Mouse (Mus musculus) heart, embryonic 12.5 days (tissue): ENCODE results near the gene Smoc1. TPM values are rescaled to one million over a fixed set of nuclear protein-coding genes. Genes with fewer than 3 reads are reported as not detected.
A peak's percentile ranks its signal among the peaks of the same experiment; 100 is the strongest.

ENCODE experiments used
- ATAC-seq: fragments of 200-750 bp; cut with Nextera tagmentation; 2 replicates; pipeline ENCODE4 v1.8.0; 2017; ENCODE audit warnings: moderate TSS enrichment, moderate library complexity; ENCODE audit not compliant: insufficient number of reproducible peaks, low FRiP score
- H3K27ac ChIP-seq: fragments of 300-500 bp; sonication (generic); 2 replicates; pipeline ENCODE4 v1.5.1; 2016; ENCODE audit warnings: mild to moderate bottlenecking, moderate library complexity; ENCODE audit not compliant: poor library complexity, severe bottlenecking
- H3K27me3 ChIP-seq: fragments of 300-500 bp; sonication (generic); replicated peaks from 2 replicates; pipeline ENCODE4 v1.6.1; 2016; ENCODE audit warnings: mild to moderate bottlenecking, moderate library complexity
- H3K36me3 ChIP-seq: fragments of 300-500 bp; sonication (generic); 2 replicates; pipeline ENCODE4 v1.6.1; 2016; ENCODE audit warnings: mild to moderate bottlenecking, moderate library complexity
- H3K4me1 ChIP-seq: fragments of 300-500 bp; sonication (generic); replicated peaks from 2 replicates; pipeline ENCODE4 v1.6.1; 2016; ENCODE audit warnings: mild to moderate bottlenecking
- H3K4me2 ChIP-seq: fragments of 300-500 bp; sonication (generic); 2 replicates; pipeline ENCODE4 v1.6.1; 2016; ENCODE audit warnings: mild to moderate bottlenecking, moderate library complexity
- H3K4me3 ChIP-seq: fragments of 300-500 bp; sonication (generic); 2 replicates; pipeline ENCODE4 v1.5.1; 2016; ENCODE audit warnings: mild to moderate bottlenecking
- H3K9ac ChIP-seq: fragments of 300-500 bp; sonication (generic); 2 replicates; pipeline ENCODE4 v1.6.1; 2016; ENCODE audit warnings: mild to moderate bottlenecking, moderate library complexity
- H3K9me3 ChIP-seq: fragments of 300-500 bp; sonication (generic); replicated peaks from 2 replicates; pipeline ENCODE4 v1.6.1; 2016; ENCODE audit warnings: mild to moderate bottlenecking, moderate library complexity
- WGBS: fragments of 180-500 bp; shearing (Covaris S2); methylation state at CpG from one replicate; pipeline ENCODE4 v1.1.7; 2016; 5-methylcytosine and 5-hydroxymethylcytosine counted together
- polyA plus RNA-seq: library from polyadenylated mRNA; unstranded; fragments of >200 nt; fragmentation: Nextera tagmentation; extraction: Ambion mirVana; gene quantifications from 2 replicates; pipeline ENCODE4 v1.2.1, GENCODE M21; 2016

Smoc1 gene
- 5.8 and 6.9 TPM in 2 replicates for polyA plus RNA-seq

DNA sequence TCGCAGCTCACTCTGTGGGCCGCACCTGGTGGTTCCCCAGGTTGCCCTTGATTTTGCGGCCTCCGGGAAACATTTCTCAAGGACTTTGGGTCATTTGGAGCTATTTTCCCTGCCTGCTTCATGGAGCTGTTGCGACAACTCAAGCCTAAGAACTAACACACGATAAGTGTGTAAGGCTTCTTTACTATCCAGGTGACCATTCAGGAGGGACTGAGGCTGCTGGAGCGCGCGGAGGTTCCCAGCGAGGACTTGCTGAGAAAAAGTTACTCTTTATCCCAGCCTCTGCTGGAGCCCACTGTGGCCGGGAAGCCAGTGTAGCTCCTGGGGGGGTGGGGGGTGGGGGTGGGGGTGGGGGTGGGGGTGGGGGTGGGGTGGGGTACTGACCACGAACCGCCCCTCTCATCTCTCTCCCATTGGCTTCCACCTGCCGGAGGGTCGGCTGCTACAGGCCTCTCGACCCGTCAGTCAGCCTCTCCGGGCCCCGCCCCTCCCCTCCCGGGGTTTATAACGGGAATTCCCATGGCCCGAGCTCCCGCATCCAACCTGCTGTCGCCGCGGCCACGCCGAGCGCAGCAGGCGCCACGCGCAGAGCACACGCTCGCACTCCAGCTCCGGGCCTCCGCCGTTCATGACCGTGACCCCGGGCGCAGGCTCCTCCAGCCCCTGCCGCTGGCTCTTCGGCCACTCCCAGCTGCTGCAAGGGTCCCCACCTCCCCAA is at the start of gene Smoc1:
Gene Smoc1, plus strand, starts transcription at position 532 of the 718 bp plus-strand sequence.
- H3K27ac ChIP-seq = no peak within 1 kb of the TSS
- H3K4me2 ChIP-seq = peak within 1 kb of the TSS; percentile 100
- H3K4me1 ChIP-seq = peaks cover 15% of the 10 kb centered on the region
- no peaks in the 10 kb centered on the region for H3K36me3 ChIP-seq
- H3K9me3 ChIP-seq = no peaks in the 10 kb centered on the region
- peak within 1 kb of the TSS; percentile 76 for H3K4me3 ChIP-seq
- 4% methylated on average over 39 of the region's 42 CpGs for WGBS
- H3K27me3 ChIP-seq = peaks cover 32% of the 10 kb centered on the region
- H3K9ac ChIP-seq = peak within 1 kb of the TSS; percentile 71
- ATAC-seq = peak; percentile 85

DNA sequence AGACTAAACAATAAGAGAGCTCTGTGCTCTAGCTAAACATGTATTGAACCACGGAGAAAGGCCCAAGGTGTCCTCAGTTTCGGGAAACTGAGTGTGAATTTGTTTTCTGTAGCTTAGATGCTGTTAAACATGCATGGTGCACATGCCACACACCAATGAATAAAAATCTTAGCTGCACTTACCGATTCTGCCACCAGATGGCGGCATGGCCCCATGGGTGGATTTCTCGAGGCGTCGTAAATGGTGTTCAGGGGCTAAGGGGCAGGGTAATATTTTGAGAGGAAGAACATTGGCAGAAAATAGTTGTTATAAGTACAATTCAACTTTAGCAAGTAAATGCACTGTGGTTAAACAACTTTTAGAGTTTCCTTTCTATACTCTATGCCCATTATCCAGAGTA is 44.3 kb upstream of the Smoc1 start:
- ATAC-seq = no peak
- WGBS = 2% methylated on average over 7 of the region's 7 CpGs

DNA sequence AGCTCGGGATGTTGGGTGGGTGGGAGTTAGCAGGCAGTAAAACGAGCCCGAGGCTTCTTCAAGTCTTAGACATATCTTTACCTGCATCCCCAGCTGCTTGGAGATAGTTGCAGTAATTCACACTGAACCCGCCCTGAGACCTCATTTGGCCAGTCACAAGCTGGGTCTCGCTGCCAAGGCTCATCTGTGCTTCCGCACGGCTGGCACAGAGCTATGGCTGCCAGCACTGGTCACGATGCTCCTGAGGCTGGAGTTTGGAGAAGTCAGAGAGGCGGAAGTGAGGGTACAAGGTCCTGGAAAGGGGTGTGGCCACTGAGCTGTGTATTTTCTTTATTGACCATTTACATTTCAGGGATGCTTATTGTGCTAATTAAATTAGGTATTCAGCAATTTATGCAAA is 42.9 kb upstream of the Smoc1 start:
- Histone ChIP-seq H3K9me3 (no peaks in the 10 kb centered on the region), H3K4me2 (no peak overlapping the region), H3K4me3 (no peak overlapping the region), H3K27ac (no peak overlapping the region), H3K27me3 (0 out of 2 replicates have a peak, but pooled peaks cover 10% of the 10 kb centered on the region), H3K9ac (no peak overlapping the region), H3K4me1 (no peaks in the 10 kb centered on the region), H3K36me3 (no peaks in the 10 kb centered on the region)
- WGBS = 67% methylated on average over 9 of the region's 9 CpGs
- ATAC-seq = no peak

More for the DNA sequence above, 44.3 kb upstream of the Smoc1 start:
- Histone ChIP-seq H3K4me3 (no peak overlapping the region), H3K4me1 (no peaks in the 10 kb centered on the region), H3K9me3 (no peaks in the 10 kb centered on the region), H3K4me2 (no peak overlapping the region), H3K27me3 (0 out of 2 replicates have a peak, but pooled peaks cover 10% of the 10 kb centered on the region), H3K27ac (no peak overlapping the region), H3K36me3 (no peaks in the 10 kb centered on the region), H3K9ac (no peak overlapping the region)

DNA sequence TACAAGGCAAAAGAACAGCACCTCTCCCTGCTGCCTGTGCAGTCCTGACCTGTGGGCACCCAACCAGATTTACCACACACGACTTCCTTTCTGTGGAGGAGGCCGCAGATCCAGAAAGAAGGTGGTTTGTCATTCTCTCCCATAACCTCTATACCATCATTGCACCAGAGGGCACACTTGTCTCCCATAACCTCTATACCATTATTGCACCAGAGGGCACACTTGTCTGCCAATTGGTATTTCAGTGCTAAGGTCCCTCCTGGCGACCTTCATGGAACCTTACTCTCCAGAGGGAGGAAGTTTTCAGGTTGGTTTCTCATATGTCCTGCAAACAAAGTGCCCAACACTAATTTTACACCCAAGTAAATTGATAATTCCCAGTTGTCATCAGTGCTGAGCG is 40.0 kb upstream of the Smoc1 start:
- ATAC-seq = no peak
- Histone ChIP-seq H3K4me1 (no peaks in the 10 kb centered on the region), H3K4me3 (no peak overlapping the region), H3K9me3 (no peaks in the 10 kb centered on the region), H3K27me3 (0 out of 2 replicates have a peak, but pooled peaks cover 10% of the 10 kb centered on the region), H3K36me3 (no peaks in the 10 kb centered on the region), H3K9ac (no peak overlapping the region), H3K4me2 (no peak overlapping the region), H3K27ac (no peak overlapping the region)
- WGBS = 79% methylated on average over 4 of the region's 4 CpGs

DNA sequence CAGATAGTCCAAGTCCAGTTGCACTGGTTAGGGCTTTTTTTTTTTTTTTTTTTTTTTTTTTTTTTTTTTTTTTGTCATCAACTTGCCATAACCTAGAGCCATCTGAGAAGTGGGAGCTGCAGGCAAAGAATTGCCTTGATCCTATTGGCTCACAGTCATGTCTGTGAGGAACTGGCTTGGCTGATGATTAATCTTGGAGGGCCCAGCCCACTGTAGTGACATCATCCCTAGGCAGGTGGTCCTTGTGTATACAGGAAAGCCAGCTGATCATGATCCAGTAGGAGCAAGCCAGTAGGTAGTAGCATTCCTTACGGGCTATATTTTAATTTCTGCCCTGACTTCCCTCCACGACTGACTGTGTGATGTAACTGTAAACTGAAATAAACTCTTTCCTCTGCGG is 38.3 kb upstream of the Smoc1 start:
- no peak overlapping the region for H3K27ac ChIP-seq
- H3K4me2 ChIP-seq = no peak overlapping the region
- ATAC-seq = no peak
- 79% methylated on average over 3 of the region's 3 CpGs for WGBS
- no peaks in the 10 kb centered on the region for H3K4me1 ChIP-seq
- H3K4me3 ChIP-seq = no peak overlapping the region
- no peaks in the 10 kb centered on the region for H3K36me3 ChIP-seq
- H3K27me3 ChIP-seq = 0 out of 2 replicates have a peak, but pooled peaks cover 10% of the 10 kb centered on the region
- H3K9ac ChIP-seq = no peak overlapping the region
- H3K9me3 ChIP-seq = no peaks in the 10 kb centered on the region

DNA sequence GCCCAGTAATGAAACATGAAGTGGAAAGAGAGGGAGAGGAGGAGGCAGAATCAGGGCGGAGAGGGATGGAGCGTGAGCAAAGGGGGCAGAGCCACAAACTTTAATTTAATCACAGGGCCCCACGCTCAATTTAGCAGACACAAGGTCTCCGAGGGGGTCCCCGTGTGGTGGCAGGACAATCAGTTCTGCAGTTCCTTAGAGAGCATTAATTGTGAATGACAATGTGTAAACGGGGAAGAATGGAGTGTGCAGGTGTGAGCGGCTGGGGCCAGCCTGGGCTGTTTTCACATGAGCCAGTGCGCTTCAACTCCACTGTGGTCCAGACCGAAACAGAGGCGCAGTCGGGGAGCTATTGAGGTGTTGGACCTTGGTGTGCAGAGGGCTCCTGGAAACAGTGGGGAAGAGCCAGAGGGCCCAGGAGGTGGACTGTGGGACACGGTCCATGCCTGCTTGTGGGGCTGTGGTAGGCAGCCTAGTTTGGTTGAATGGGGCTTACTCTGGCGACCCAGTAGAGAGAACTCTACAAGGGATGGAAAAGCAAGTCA is 35.6 kb upstream of the Smoc1 start:
- Histone ChIP-seq H3K9me3 (peaks cover 4% of the 10 kb centered on the region), H3K36me3 (no peaks in the 10 kb centered on the region), H3K4me3 (no peak overlapping the region), H3K27me3 (no peaks in the 10 kb centered on the region), H3K9ac (no peak overlapping the region), H3K27ac (no peak overlapping the region), H3K4me2 (no peak overlapping the region), H3K4me1 (no peaks in the 10 kb centered on the region)
- ATAC-seq = no peak
- 82% methylated on average over 13 of the region's 13 CpGs for WGBS

DNA sequence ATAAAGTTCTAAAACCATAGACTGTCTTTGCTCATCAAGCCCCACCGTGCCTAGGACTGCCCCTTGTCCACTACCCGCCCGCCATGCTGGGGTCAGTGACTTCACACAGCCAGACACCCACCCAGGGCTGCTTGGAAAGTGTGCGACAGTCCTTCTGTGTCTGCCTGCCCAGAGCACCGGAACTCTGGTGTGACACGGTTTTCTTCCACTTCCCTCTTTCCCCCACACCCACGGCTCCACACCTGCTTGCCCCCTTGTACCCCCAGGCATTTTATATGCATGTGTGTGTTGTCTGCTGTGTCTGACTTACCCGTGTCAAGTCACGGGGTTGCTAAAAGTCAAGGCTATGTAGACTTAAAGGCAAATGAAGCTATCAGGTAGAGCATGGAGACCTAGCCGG is 34.8 kb upstream of the Smoc1 start:
- ATAC-seq = no peak
- H3K36me3 ChIP-seq = no peaks in the 10 kb centered on the region
- H3K4me2 ChIP-seq = no peak overlapping the region
- H3K9ac ChIP-seq = no peak overlapping the region
- H3K9me3 ChIP-seq = peaks cover 5% of the 10 kb centered on the region
- no peak overlapping the region for H3K4me3 ChIP-seq
- 77% methylated on average over 10 of the region's 10 CpGs for WGBS
- no peaks in the 10 kb centered on the region for H3K4me1 ChIP-seq
- H3K27me3 ChIP-seq = peaks cover 3% of the 10 kb centered on the region
- H3K27ac ChIP-seq = no peak overlapping the region

DNA sequence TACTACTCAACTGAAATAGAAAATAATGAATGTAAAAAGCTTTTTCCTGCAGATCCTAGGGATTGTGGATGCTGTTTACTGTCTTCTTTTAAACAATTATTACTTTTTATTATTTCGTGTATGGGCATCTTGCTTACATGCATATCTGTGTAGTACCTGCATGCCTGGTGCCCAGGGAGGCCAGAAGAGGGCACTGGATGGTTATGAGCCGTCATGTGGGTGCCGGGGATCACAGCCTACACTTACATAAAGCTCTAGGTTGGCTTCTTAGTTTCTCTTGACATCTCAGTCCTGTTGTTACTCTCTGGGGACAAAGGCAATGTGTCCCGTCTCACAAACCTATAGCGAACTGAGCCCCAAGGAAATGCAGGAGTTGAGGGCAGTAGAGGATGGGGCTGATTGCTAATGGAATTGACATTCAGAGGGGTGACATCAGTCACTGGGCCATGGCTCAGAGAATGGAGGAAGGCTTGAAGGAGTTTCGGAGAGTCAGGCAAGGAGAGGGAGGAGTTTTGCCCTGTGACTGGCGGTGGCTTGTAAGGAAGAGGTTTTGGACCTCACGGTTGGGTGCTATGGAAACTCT is 34.0 kb upstream of the Smoc1 start:
- Histone ChIP-seq H3K9me3 (peaks cover 5% of the 10 kb centered on the region), H3K27ac (no peak overlapping the region), H3K4me3 (no peak overlapping the region), H3K36me3 (no peaks in the 10 kb centered on the region), H3K9ac (no peak overlapping the region), H3K4me1 (no peaks in the 10 kb centered on the region), H3K27me3 (peaks cover 11% of the 10 kb centered on the region), H3K4me2 (no peak overlapping the region)
- 73% methylated on average over 8 of the region's 8 CpGs for WGBS
- ATAC-seq = no peak

DNA sequence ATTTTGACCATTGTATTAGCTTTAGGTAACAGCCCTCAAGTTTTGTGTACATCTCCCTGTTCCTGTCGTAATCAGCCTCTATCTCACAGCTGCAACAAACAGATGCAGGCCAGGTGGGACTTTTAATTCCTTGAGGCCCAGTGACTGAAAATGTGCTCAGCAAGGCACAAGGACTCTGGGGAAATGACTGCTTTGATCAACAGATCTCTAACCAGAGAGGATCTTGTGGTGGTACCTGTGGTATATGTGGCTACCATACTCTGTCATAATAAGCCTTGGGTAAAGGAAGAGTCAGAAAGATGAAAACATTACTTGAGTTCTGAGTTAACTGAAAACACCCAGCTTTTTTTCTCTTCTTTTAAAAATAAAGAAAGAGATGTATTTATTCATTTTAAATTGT is 32.8 kb upstream of the Smoc1 start:
- no peak for ATAC-seq
- H3K4me3 ChIP-seq = no peak overlapping the region
- H3K27me3 ChIP-seq = peaks cover 19% of the 10 kb centered on the region
- H3K4me1 ChIP-seq = peaks cover 4% of the 10 kb centered on the region
- no peak overlapping the region for H3K27ac ChIP-seq
- no peaks in the 10 kb centered on the region for H3K36me3 ChIP-seq
- H3K4me2 ChIP-seq = no peak overlapping the region
- H3K9me3 ChIP-seq = peaks cover 5% of the 10 kb centered on the region
- 83% methylated on average over 1 of the region's 1 CpGs for WGBS
- H3K9ac ChIP-seq = no peak overlapping the region

DNA sequence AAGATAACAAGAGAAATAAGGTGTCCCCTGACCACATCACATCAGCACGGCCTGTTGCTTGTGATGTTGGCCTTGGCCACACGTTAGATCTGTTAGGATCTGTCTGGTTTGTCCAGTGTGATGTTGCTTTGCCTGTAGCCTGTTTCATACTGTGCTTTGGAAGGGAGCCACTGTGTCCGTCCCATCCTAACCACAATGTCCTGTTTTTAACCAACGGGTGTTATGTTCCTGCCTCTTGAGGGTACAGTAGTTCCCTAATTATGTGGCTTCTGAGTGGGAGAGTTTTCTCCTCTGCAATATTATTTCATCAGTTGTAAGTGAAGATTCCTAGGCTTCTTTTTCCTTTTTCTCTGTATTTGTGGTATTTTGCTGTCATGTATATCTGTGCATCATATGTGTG is 31.3 kb upstream of the Smoc1 start:
- H3K4me2 ChIP-seq = no peak overlapping the region
- H3K4me3 ChIP-seq = no peak overlapping the region
- peaks cover 32% of the 10 kb centered on the region for H3K27me3 ChIP-seq
- peaks cover 5% of the 10 kb centered on the region for H3K9me3 ChIP-seq
- H3K9ac ChIP-seq = no peak overlapping the region
- no peak overlapping the region for H3K27ac ChIP-seq
- no peak for ATAC-seq
- no peaks in the 10 kb centered on the region for H3K36me3 ChIP-seq
- 83% methylated on average over 4 of the region's 4 CpGs for WGBS
- peaks cover 7% of the 10 kb centered on the region for H3K4me1 ChIP-seq

DNA sequence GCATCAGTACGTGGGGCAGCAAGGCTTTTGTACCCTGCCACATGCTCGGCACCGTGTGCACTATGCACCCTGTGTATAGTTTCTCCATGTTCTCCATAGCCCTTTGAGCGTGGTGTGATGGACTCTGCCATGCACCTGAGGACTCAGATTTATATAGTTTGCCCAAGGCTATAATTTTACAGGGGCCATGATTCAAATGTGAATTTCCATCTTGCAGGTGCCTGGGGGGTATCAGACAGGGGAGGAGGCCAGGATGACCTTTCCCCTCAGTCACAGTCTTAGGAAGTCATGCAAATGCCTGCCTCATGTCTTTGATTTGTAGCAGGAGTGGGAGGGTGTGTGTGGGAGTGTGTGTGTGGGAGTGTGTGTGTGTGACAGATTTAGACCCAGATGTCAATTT is 29.0 kb upstream of the Smoc1 start:
- 78% methylated on average over 4 of the region's 4 CpGs for WGBS
- Histone ChIP-seq H3K9ac (no peak overlapping the region), H3K4me2 (no peak overlapping the region), H3K36me3 (no peaks in the 10 kb centered on the region), H3K9me3 (peaks cover 5% of the 10 kb centered on the region), H3K27ac (no peak overlapping the region), H3K27me3 (peaks cover 32% of the 10 kb centered on the region), H3K4me3 (no peak overlapping the region), H3K4me1 (peaks cover 7% of the 10 kb centered on the region)
- no peak for ATAC-seq
